Mouse (Mus musculus) spleen, adult 2 months (tissue): ENCODE measurements at regions not wholly inside any gene's neighbourhood (a gene's known extent, or its start where the extent isn't known, plus 50 kb on each side); places are given as distances from the start of the nearest gene placed in this dataset.

ENCODE experiments used
- CTCF ChIP-seq: fragments of 200-500 bp; IDR thresholded peaks from 2 replicates; pipeline ENCODE4 v1.5.1; 2011; ENCODE audit warnings: mild to moderate bottlenecking, inconsistent platforms; ENCODE audit not compliant: insufficient read depth, insufficient read length, insufficient replicate concordance; ENCODE audit errors: extremely low read depth
- POLR2A ChIP-seq: fragments of 200-500 bp; IDR thresholded peaks from 2 replicates; pipeline ENCODE4 v1.6.1; 2011; ENCODE audit warnings: low read depth, low read length, inconsistent platforms

GRCm38 (mm10) chr15:61523036-61523435 is 600.2 kb upstream of the A1bg start:
- TF ChIP-seq CTCF (no peak), POLR2A (no peak)
